Mouse (Mus musculus): ENCODE measurements around the gene Olfr287.

Gene Olfr287

GRCm38 (mm10) chr15:98220877-98221276 lies at the start of gene Olfr287, which contains the start of gene Gm44579:
Gene Olfr287 (minus strand): TSS chr15:98221056.
Gene Gm44579 (minus strand): TSS chr15:98220977.
- DNase-seq, result no peak

GRCm38 (mm10) chr15:98257776-98258175 lies 36.9 kb upstream of the Olfr287 start:
- no peak for DNase-seq

- no peak for DNase-seq
Observed at GRCm38 (mm10) chr15:98257193-98257592, 36.3 kb upstream of the Olfr287 start, which contains the start of gene H1fnt. Gene H1fnt (minus strand): TSS chr15:98257293.

GRCm38 (mm10) chr15:98256271-98256670 lies 35.4 kb upstream of the Olfr287 start:
- no peak for DNase-seq

GRCm38 (mm10) chr15:98235442-98235841 lies 14.6 kb upstream of the Olfr287 start:
- no peak for DNase-seq

- DNase-seq, result no peak
Observed at GRCm38 (mm10) chr15:98234350-98234749, 13.5 kb upstream of the Olfr287 start, which contains the start of gene Olfr286. Gene Olfr286 (minus strand): TSS chr15:98234450.

GRCm38 (mm10) chr15:98226096-98226495 lies 5.2 kb upstream of the Olfr287 start:
- no peak for DNase-seq

GRCm38 (mm10) chr15:98225610-98226009 lies 4.8 kb upstream of the Olfr287 start:
- DNase-seq, result no peak

GRCm38 (mm10) chr15:98222377-98222776 lies 1.5 kb upstream of the Olfr287 start:
- no peak for DNase-seq

- no peak for DNase-seq
Observed at GRCm38 (mm10) chr15:98214130-98214529, 6.7 kb downstream of the Olfr287 start.

- DNase-seq, result no peak
Observed at GRCm38 (mm10) chr15:98213336-98213870, 7.5 kb downstream of the Olfr287 start.

- no peak for DNase-seq
Observed at GRCm38 (mm10) chr15:98209676-98210075, 11.2 kb downstream of the Olfr287 start.

- no peak for DNase-seq
Observed at GRCm38 (mm10) chr15:98195442-98195841, 25.4 kb downstream of the Olfr287 start, which contains the start of gene Olfr288. Gene Olfr288 (minus strand): TSS chr15:98195542.

GRCm38 (mm10) chr15:98184456-98184855 lies 36.4 kb downstream of the Olfr287 start:
- no peak for DNase-seq

- no peak for DNase-seq
Observed at GRCm38 (mm10) chr15:98181856-98182570, 38.8 kb downstream of the Olfr287 start.

- peak; percentile 78 to 80 for DNase-seq
Observed at GRCm38 (mm10) chr15:98181132-98181711, 39.6 kb downstream of the Olfr287 start.

GRCm38 (mm10) chr15:98180567-98181131 lies 40.2 kb downstream of the Olfr287 start:
- DNase-seq, result no peak

- no peak for DNase-seq
Observed at GRCm38 (mm10) chr15:98177320-98177719, 43.5 kb downstream of the Olfr287 start.

GRCm38 (mm10) chr15:98173821-98174220 lies 47.0 kb downstream of the Olfr287 start:
- DNase-seq, result peak; percentile 34 to 38

GRCm38 (mm10) chr15:98172113-98172512 lies 48.7 kb downstream of the Olfr287 start:
- no peak for DNase-seq

GRCm38 (mm10) chr15:98170917-98171316 lies 49.9 kb downstream of the Olfr287 start:
- no peak for DNase-seq

GRCm38 (mm10) chr15:98170365-98170764 lies 50.5 kb downstream of the Olfr287 start:
- DNase-seq, result peak; percentile 59 to 66

GRCm38 (mm10) chr15:98168622-98169004 lies 52.2 kb downstream of the Olfr287 start:
- DNase-seq, result no peak
